Mouse (Mus musculus) forebrain, embryonic 13.5 days (tissue): ENCODE results near the gene Isg15. TPM values are rescaled to one million over a fixed set of nuclear protein-coding genes. Genes with fewer than 3 reads are reported as not detected.
A peak's percentile ranks its signal among the peaks of the same experiment; 100 is the strongest.

Source experiments
- ATAC-seq: fragments of 200-750 bp; cut with Nextera tagmentation; 2 replicates; pipeline ENCODE4 v1.8.0; 2017
- H3K27ac ChIP-seq: fragments of 300-500 bp; sonication (generic); 2 replicates; pipeline ENCODE4 v1.5.1; 2015; ENCODE audit warnings: inconsistent platforms, mild to moderate bottlenecking, moderate library complexity
- H3K27me3 ChIP-seq: fragments of 300-500 bp; sonication (generic); 2 replicates; pipeline ENCODE4 v1.6.1; 2015; ENCODE audit warnings: mild to moderate bottlenecking, inconsistent platforms
- H3K36me3 ChIP-seq: fragments of 300-500 bp; sonication (generic); 2 replicates; pipeline ENCODE4 v1.6.1; 2015; ENCODE audit warnings: mild to moderate bottlenecking, inconsistent platforms; ENCODE audit not compliant: poor library complexity, severe bottlenecking
- H3K4me1 ChIP-seq: fragments of 300-500 bp; sonication (generic); 2 replicates; pipeline ENCODE4 v1.6.1; 2015; ENCODE audit warnings: inconsistent platforms
- H3K4me2 ChIP-seq: fragments of 300-500 bp; sonication (generic); 2 replicates; pipeline ENCODE4 v1.6.1; 2015; ENCODE audit warnings: inconsistent platforms, mild to moderate bottlenecking, moderate library complexity
- H3K4me3 ChIP-seq: fragments of 300-500 bp; sonication (generic); 2 replicates; pipeline ENCODE4 v1.5.1; 2015; ENCODE audit warnings: mild to moderate bottlenecking, inconsistent platforms
- H3K9ac ChIP-seq: fragments of 300-500 bp; sonication (generic); 2 replicates; pipeline ENCODE4 v1.6.1; 2015; ENCODE audit warnings: mild to moderate bottlenecking, inconsistent platforms
- H3K9me3 ChIP-seq: fragments of 300-500 bp; sonication (generic); replicated peaks from 2 replicates; pipeline ENCODE4 v1.6.1; 2016; ENCODE audit warnings: inconsistent platforms
- WGBS: fragments of 180-500 bp; shearing (Covaris S2); methylation state at CpG from one replicate; pipeline ENCODE4 v1.1.7; 2015; 5-methylcytosine and 5-hydroxymethylcytosine counted together
- polyA plus RNA-seq: library from polyadenylated mRNA; unstranded; fragments of >200 nt; fragmentation: Nextera tagmentation; extraction: Ambion mirVana; gene quantifications from 2 replicates; pipeline ENCODE4 v1.2.1, GENCODE M21; 2015

Isg15 gene
- polyA plus RNA-seq, result 1.3 TPM in 2 replicates

DNA sequence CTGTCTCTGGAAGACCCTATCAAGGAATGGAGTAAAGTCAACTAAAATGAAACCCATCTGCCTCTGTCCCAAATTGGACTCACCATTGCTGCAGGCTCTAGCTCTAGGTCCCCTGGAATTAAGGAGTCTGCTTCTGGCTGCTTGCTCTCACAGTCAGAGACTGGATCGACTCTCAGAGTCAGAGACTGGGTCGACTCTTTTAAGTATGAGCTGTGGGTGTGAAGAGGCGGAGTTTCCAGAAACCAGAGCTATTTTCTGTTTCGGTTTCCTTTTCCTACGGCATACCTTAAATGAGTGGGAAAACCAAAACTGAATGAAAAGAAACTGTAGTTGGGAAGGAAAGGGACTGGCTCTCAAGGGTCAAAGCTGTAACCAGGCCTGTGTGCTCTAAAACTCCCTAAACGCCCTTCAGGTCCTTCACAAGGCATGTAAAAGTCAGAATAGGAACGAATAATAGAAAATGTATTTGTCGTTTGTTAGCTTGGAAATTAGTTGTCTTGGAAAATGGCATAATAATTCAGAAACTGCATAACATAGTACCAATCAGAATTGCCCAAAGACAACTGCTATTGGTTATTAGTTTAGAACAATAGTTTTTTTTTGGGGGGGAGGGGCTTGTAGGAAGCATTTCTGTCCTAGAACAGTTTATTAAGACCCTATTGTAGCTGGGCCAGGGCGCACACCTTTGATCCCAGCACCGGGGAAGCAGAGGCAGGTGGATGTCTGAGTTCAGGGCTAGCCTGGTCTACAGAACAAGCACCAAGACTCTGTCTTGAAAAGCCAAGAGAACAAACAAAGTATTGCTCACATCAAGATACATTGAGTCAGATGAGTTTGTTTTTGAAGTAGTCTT is at the start of gene Isg15:
Isg15 (minus strand) TSS at position 196 of the 853 bp plus-strand sequence.
- WGBS, result 66% methylated on average over 10 of the region's 10 CpGs
- H3K27me3 ChIP-seq, result no peaks in the 10 kb centered on the region
- H3K9me3 ChIP-seq, result no peaks in the 10 kb centered on the region
- no peaks in the 10 kb centered on the region for H3K36me3 ChIP-seq
- H3K4me3 ChIP-seq, result no peak within 1 kb of the TSS
- no peak within 1 kb of the TSS for H3K4me2 ChIP-seq
- peaks cover 39% of the 10 kb centered on the region for H3K4me1 ChIP-seq
- H3K9ac ChIP-seq, result no peak within 1 kb of the TSS
- no peak for ATAC-seq
- no peak within 1 kb of the TSS for H3K27ac ChIP-seq

DNA sequence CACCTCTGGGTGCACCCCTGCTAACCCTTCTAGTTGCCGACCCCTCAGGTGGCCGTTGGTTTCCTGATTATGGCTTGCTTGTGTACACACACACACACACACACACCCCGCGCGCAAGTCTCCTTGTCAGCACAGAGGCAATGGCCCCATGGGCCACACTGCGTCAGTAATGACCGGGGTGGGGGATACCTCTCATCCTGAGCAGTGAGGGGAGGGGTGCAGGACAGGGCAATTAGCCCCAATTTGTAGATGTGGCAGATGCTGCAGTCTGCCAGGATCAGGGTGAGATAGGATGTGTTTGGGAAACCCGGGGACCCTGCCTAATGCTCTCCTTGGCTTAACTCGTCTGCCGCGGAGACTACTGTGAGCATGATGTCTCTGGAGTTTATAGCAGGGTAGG is 48.9 kb upstream of the Isg15 start:
- no peak for ATAC-seq
- peaks cover 52% of the 10 kb centered on the region for H3K36me3 ChIP-seq
- peaks cover 26% of the 10 kb centered on the region for H3K27me3 ChIP-seq
- 71% methylated on average over 11 of the region's 11 CpGs for WGBS
- no peak overlapping the region for H3K4me3 ChIP-seq
- no peak overlapping the region for H3K9ac ChIP-seq
- no peak overlapping the region for H3K4me2 ChIP-seq
- H3K9me3 ChIP-seq, result no peaks in the 10 kb centered on the region
- no peak overlapping the region for H3K27ac ChIP-seq
- H3K4me1 ChIP-seq, result peaks cover 4% of the 10 kb centered on the region

DNA sequence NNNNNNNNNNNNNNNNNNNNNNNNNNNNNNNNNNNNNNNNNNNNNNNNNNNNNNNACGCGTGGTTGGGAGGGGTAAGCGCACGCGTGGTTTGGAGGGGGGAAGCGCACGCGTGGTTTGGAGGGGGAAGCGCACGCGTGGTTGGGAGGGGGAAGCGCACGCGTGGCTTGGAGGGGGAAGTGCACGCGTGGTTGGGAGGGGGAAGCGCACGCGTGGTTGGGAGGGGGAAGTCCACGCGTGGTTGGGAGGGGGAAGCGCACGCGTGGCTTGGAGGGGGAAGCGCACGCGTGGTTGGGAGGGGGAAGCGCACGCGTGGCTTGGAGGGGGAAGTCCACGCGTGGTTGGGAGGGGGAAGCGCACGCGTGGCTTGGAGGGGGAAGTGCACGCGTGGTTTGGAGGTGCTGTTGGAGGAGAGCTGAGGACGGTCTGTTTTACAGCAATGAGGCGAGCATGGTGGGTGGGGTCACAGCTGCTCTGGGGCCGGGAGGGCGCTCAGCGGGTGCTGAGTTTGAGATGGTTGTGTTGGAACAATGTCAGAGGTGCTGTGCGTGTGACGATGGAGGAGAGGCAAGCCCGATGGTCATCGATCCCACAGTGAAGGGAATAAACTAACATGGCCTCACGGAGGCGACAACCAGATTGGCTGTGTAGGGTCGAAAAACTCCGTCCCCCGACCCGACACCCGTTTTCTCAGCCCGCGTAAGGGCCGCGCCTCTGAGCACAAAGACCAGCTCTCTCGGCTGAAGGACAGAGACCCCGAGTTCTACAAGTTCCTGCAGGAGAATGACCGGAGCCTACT is 36.2 kb upstream of the Isg15 start:
- peak overlapping the region; percentile 94 for H3K4me2 ChIP-seq
- peaks cover 19% of the 10 kb centered on the region for H3K4me1 ChIP-seq
- 21% methylated on average over 58 of the region's 60 CpGs for WGBS
- peaks cover 61% of the 10 kb centered on the region for H3K36me3 ChIP-seq
- peak overlapping the region; percentile 95 for H3K4me3 ChIP-seq
- H3K27ac ChIP-seq, result no peak overlapping the region; the same call in 1 of the 2 replicates
- peak overlapping the region; percentile 79 for H3K9ac ChIP-seq
- no peaks in the 10 kb centered on the region for H3K27me3 ChIP-seq
- H3K9me3 ChIP-seq, result no peaks in the 10 kb centered on the region
- ATAC-seq, result no peak

DNA sequence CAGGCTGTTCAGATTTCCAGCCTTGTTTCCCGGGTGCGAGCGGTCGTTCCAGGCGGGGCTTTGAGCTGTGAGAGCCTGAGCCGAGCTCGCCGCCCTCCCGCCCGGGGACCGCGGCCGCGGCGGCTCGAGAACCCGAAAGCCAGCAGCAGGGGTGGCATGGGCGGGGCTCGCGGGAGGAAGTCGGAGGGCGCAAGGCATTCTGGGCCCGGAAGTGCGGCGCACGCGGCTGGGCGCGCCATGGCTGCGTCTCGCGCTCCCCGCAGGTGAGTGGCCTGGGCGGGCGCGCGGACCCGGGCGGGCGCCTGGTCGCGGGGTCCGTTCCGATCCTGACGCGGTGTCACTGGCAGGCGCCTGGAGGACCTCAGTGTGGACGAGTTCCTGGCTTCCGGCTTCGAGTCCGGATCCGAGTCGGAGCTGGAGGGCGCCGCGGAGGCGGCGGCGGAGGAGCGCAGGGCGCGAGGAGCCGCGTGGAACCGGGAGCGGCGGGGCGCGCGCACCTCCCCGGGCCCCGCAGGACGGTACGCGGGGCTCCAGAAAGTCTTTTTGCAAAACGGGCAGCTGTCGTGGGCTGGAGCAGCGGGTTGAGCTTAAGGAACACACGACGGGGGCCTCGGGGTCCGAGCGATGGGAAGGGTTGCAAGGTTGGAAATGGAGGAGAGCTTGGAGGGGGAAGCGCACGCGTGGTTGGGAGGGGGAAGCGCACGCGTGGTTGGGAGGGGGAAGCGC is 35.4 kb upstream of the Isg15 start, which contains the start of gene Noc2l:
Noc2l (plus strand) TSS at position 203 of the 726 bp plus-strand sequence.
- Histone ChIP-seq H3K4me2 (peak within 1 kb of the TSS; percentile 94), H3K27me3 (no peaks in the 10 kb centered on the region), H3K4me3 (peak within 1 kb of the TSS; percentile 95), H3K36me3 (peaks cover 61% of the 10 kb centered on the region), H3K4me1 (peaks cover 19% of the 10 kb centered on the region), H3K9ac (peak within 1 kb of the TSS; percentile 79), H3K27ac (peak within 1 kb of the TSS; percentile 91), H3K9me3 (no peaks in the 10 kb centered on the region)
- WGBS, result under 1% methylated on average over 84 of the region's 90 CpGs
- peak; percentile 93 for ATAC-seq

DNA sequence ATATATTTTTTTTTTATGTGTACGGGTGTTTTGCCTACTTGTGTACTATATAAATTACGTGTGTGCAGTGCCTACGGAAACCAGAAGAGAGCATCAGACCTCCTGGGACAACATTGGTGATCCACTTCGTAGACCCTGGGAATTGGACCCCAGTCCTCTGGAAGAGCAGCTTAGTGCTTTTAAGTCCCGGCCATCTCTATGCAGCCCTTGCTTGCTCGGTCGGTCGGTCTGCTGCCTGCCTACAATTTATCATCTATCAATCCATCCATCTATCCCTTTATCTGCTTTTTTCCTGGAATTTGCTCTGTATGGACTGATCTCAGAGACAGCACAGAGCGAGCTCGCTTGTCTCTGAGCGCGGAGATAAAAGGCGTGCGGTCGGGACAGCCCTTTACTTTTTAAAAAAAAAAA is 34.7 kb upstream of the Isg15 start:
- peak overlapping the region; percentile 79 for H3K9ac ChIP-seq
- H3K27me3 ChIP-seq, result no peaks in the 10 kb centered on the region
- H3K27ac ChIP-seq, result peak overlapping the region; percentile 91
- under 1% methylated on average over 15 of the region's 15 CpGs for WGBS
- ATAC-seq, result peak; percentile 61
- peaks cover 61% of the 10 kb centered on the region for H3K36me3 ChIP-seq
- peak overlapping the region; percentile 95 for H3K4me3 ChIP-seq
- peak overlapping the region; percentile 94 for H3K4me2 ChIP-seq
- no peaks in the 10 kb centered on the region for H3K9me3 ChIP-seq
- H3K4me1 ChIP-seq, result peaks cover 19% of the 10 kb centered on the region

DNA sequence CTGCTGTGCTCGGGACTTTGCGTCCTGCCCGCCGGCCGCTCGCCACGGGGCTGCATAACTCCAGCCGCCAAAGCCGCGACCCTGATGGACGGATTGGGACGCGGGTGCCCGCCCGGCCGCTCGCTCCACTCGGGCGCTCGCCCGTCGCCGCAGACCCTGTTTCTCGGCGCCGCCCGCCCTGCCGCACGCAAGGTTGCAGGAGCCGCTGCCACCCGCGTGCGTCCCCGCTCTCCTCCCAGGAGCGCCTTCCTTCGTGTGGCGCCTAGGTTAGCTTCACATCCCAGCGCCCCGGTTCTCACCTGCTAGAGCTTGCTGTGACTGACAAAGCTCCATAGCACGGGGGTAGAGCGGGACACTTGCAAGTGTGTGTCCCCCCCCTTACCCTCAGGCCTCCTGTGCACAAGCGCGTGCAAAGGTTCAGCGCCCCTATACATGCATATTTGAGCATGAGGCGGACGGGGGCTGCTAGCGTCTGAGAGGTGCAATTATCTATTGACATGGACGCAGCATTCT is 34.1 kb upstream of the Isg15 start, which contains the start of gene Plekhn1:
Plekhn1 (minus strand) TSS at position 157 of the 513 bp plus-strand sequence.
- under 1% methylated on average over 46 of the region's 48 CpGs for WGBS
- peak within 1 kb of the TSS; percentile 94 for H3K4me2 ChIP-seq
- peak within 1 kb of the TSS; percentile 91 for H3K27ac ChIP-seq
- H3K27me3 ChIP-seq, result no peaks in the 10 kb centered on the region
- H3K4me3 ChIP-seq, result peak within 1 kb of the TSS; percentile 95
- peaks cover 61% of the 10 kb centered on the region for H3K36me3 ChIP-seq
- H3K9ac ChIP-seq, result peak within 1 kb of the TSS; percentile 79
- ATAC-seq, result peak; percentile 51
- peaks cover 19% of the 10 kb centered on the region for H3K4me1 ChIP-seq
- H3K9me3 ChIP-seq, result no peaks in the 10 kb centered on the region

DNA sequence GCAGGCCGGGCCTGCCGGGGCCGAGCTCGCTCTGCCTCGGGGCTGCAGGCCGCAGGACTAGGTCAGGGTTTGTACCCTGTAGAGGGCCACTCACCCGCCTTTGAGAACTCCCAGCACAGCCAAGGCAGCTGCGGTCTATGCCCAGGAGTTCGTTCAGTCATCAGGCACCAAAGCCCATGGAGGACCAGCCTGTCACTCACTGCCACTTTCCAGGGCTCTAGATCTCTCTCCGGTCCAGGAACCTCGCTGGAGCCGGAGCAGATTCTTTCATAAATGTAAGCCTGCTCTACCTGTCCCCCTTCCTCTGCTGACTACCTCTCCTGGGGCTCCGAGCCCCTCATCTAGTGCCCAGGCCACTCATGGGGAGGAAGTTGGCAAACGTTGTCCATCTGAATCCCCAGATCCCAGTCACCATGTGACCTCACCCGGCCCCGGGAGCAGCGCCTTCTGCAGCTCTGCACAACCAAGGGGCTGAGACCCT is 33.4 kb upstream of the Isg15 start:
- Histone ChIP-seq H3K36me3 (peaks cover 61% of the 10 kb centered on the region), H3K9ac (peak overlapping the region; percentile 77), H3K4me2 (peak overlapping the region; percentile 94), H3K27ac (peak overlapping the region; percentile 61), H3K4me1 (peaks cover 19% of the 10 kb centered on the region), H3K4me3 (peak overlapping the region; percentile 95), H3K9me3 (no peaks in the 10 kb centered on the region), H3K27me3 (no peaks in the 10 kb centered on the region)
- WGBS, result 2% methylated on average over 17 of the region's 17 CpGs
- ATAC-seq, result no peak

DNA sequence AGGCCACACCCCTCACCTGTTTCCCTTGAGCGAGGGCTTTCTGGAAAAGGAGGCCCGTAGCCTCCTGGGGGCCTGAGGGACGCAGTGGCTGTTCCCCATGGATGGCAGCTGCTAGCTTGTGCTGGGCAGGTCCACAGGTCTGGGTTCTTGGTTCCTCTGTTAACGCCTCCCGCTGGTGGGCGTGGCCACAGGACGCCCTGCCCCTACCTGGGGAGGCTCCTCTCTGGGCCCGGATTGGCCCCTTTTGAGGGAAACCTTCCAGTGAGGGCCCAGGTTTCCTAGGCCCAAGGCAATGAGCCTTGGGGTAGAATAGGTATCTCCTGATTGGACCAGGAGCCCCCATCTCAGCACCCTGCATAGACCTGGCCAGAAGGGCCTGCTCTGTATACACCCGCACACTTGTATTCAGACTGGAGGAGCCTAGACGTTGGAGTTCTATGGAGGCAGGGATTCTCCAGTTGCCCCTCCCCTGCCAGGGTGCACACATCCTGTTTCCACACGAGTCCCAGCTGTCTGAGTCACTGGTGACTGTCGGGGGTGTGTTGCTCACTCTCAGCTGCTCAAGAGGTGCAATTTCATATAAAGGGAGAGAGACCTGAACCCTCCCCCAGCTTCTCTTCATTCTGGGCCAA is 27.9 kb upstream of the Isg15 start:
- no peaks in the 10 kb centered on the region for H3K9me3 ChIP-seq
- peaks cover 13% of the 10 kb centered on the region for H3K4me1 ChIP-seq
- WGBS, result 25% methylated on average over 12 of the region's 12 CpGs
- H3K9ac ChIP-seq, result 0 out of 2 replicates have a peak overlapping the region, but pooled peaks have one; percentile 34
- ATAC-seq, result peak; percentile 42
- H3K27ac ChIP-seq, result no peak overlapping the region
- H3K36me3 ChIP-seq, result peaks cover 50% of the 10 kb centered on the region
- H3K27me3 ChIP-seq, result no peaks in the 10 kb centered on the region
- H3K4me3 ChIP-seq, result no peak overlapping the region
- peak overlapping the region; percentile 15 for H3K4me2 ChIP-seq

DNA sequence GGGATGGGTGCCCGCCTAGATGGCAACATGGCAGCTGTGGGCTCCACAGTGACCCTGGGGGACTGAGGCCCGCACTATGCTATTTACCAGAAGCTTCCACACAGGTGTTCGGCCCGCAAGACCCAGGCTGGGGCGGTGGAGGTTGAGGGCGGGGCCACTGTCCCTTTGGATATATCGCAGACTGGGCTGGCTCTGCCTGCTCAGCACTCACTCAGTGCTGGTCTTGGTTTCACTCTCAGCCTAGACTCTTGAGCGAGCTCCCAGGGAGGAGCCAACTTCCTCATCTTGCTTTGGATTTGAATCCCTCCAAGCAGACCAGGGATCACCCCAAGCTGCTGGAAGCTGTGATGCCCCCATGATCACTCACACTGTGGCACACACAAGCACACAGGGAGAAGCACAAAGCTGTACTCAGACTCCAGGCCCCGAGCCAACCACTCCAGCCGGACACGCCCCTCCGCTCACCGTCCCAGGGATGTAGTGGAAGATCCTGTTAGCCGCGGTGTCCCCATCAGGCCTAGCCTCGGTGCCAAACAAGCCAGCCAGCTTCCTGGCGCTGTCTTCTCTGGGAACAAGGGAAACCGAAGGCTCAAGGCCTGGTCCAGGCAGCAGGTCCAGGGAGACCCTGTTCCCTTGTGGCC is 27.3 kb upstream of the Isg15 start:
- peak; percentile 21; the same call in 1 of the 2 replicates for ATAC-seq
- 0 out of 2 replicates have a peak overlapping the region, but pooled peaks have one; percentile 34 for H3K9ac ChIP-seq
- H3K4me3 ChIP-seq, result no peak overlapping the region
- H3K9me3 ChIP-seq, result no peaks in the 10 kb centered on the region
- peaks cover 46% of the 10 kb centered on the region for H3K36me3 ChIP-seq
- H3K4me2 ChIP-seq, result peak overlapping the region; percentile 15
- 35% methylated on average over 18 of the region's 18 CpGs for WGBS
- no peaks in the 10 kb centered on the region for H3K27me3 ChIP-seq
- peaks cover 8% of the 10 kb centered on the region for H3K4me1 ChIP-seq
- H3K27ac ChIP-seq, result no peak overlapping the region

DNA sequence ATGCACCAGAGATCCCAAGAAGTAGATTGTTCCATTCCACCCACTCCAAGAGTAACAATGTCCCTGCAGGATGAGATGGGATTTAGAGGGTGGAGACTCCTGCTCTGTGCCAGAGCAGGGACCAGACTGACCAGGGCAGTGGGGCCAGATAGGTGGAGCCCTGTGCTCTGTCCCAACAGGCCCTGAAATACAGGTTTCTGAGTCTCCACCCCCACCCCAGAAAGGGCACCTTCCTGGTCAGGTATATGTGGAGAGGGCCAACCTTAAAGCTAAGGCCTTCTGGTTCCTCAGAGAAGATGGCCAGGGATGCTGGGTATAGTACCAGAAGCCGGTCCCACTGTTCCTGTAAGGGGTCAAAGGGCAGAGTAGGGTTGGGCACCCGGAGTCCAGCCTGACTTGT is 23.7 kb upstream of the Isg15 start:
- Histone ChIP-seq H3K9ac (no peak overlapping the region), H3K27me3 (no peaks in the 10 kb centered on the region), H3K9me3 (no peaks in the 10 kb centered on the region), H3K4me3 (no peak overlapping the region), H3K4me1 (peaks cover 8% of the 10 kb centered on the region), H3K27ac (no peak overlapping the region), H3K4me2 (no peak overlapping the region), H3K36me3 (peaks cover 19% of the 10 kb centered on the region)
- no peak for ATAC-seq
- 94% methylated on average over 2 of the region's 2 CpGs for WGBS
